Mouse (Mus musculus) E14TG2a.4 (cell line): ENCODE measurements at regions not wholly inside any gene's neighbourhood (a gene's known extent, or its start where the extent isn't known, plus 50 kb on each side); places are given as distances from the start of the nearest gene placed in this dataset.
A peak's percentile ranks its signal among the peaks of the same experiment; 100 is the strongest.

Source experiments
- H3K27me3 ChIP-seq: 2 replicates; pipeline ENCODE4 v1.6.1; 2014; ENCODE audit warnings: low read length, control low read depth; ENCODE audit not compliant: insufficient read depth
- H3K36me3 ChIP-seq: 2 replicates; pipeline ENCODE4 v1.6.1; 2014; ENCODE audit warnings: low read length, control low read depth; ENCODE audit not compliant: insufficient read depth
- H3K4me1 ChIP-seq: replicated peaks from 2 replicates; pipeline ENCODE4 v1.6.1; 2014; ENCODE audit warnings: low read depth, low read length, control low read depth
- H3K4me3 ChIP-seq: replicated peaks from 2 replicates; pipeline ENCODE4 v1.5.1; 2014; ENCODE audit warnings: mild to moderate bottlenecking, low read length
- H3K9me3 ChIP-seq: 2 replicates; pipeline ENCODE4 v1.6.1; 2014; ENCODE audit warnings: low read length, control low read depth
- CTCF ChIP-seq: conservative IDR thresholded peaks from 2 replicates; pipeline ENCODE4 v1.5.1; 2014; ENCODE audit warnings: low read length
- NANOG ChIP-seq: IDR thresholded peaks from 2 replicates; pipeline ENCODE4 v1.6.1; 2014; ENCODE audit warnings: borderline replicate concordance, low read length, mixed read lengths
- POU5F1 ChIP-seq: IDR thresholded peaks from 2 replicates; pipeline ENCODE4 v1.6.1; 2014; ENCODE audit warnings: low read length, borderline replicate concordance

DNA sequence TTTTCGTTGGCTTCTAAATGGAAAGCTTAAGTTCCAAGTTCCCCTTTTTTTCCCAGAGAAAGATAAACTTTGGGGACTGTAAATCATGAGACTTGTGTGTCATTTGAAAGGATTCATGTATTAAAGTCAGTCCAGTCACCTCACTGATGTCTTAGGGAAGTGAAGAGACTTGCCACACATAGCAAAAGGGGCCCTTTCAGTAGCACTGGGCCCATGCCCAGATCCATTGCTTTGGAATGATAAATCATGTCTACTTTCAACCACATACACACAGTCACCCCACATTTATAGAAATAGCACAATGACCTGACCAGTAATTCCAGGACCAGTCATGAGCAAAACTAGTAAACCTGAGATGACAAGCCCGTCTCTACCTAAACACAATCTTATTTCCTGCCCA is 133.2 kb upstream of the Clint1 start:
- no peaks in the 10 kb centered on the region for H3K36me3 ChIP-seq
- H3K4me3 ChIP-seq, result no peak overlapping the region
- TF ChIP-seq POU5F1, result no peak
- TF ChIP-seq NANOG, result no peak
- TF ChIP-seq CTCF, result no peak
- H3K9me3 ChIP-seq, result no peaks in the 10 kb centered on the region
- no peaks in the 10 kb centered on the region for H3K4me1 ChIP-seq
- no peaks in the 10 kb centered on the region for H3K27me3 ChIP-seq

DNA sequence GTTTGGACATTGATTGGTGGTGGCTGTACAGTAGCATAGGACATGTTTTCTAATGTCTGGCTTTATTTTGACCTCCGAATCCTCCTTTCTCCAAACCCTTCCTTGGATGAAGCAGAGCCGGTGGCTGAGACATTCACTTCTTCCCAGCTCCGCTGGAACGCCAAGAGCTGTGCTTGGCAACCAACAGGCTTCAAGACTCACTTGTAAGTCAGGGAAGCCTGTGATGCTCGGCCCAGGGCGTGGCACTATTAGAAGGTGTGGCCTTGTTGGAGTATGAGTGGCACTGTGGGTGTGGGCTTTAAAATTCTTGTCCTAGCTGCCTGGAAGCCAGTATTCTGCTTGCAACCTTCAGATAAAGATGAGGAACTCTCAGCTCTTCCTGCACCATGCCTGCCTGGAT is 132.0 kb upstream of the Clint1 start:
- Histone ChIP-seq H3K4me3 (no peak overlapping the region), H3K36me3 (no peaks in the 10 kb centered on the region), H3K4me1 (no peaks in the 10 kb centered on the region), H3K9me3 (no peaks in the 10 kb centered on the region), H3K27me3 (no peaks in the 10 kb centered on the region)
- TF ChIP-seq CTCF (no peak), POU5F1 (no peak), NANOG (no peak)

DNA sequence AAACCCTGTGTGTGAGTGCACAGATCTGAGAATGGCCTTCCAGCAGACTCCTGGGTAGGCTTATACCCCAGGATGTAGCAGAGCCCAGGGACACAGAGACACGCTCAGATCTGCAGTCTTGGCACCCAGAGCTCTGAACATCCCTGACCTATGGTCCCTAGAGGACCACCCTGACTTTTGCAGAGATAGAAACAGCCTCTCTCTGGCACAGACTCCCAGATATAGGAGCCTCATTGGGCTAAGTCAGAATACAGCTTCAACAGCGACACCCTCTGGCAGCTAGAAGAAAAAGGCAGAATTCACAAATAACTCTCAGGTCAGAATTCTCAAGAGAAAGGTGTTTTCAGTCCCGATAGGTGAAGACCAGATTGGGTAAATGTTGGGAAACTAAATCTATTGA is 115.3 kb upstream of the Clint1 start:
- TF ChIP-seq POU5F1, result no peak
- TF ChIP-seq NANOG, result no peak
- peak; percentile 28 for TF ChIP-seq CTCF
- H3K36me3 ChIP-seq, result no peaks in the 10 kb centered on the region
- H3K4me3 ChIP-seq, result no peak overlapping the region
- no peaks in the 10 kb centered on the region for H3K4me1 ChIP-seq
- H3K27me3 ChIP-seq, result no peaks in the 10 kb centered on the region
- H3K9me3 ChIP-seq, result peaks cover 30% of the 10 kb centered on the region

DNA sequence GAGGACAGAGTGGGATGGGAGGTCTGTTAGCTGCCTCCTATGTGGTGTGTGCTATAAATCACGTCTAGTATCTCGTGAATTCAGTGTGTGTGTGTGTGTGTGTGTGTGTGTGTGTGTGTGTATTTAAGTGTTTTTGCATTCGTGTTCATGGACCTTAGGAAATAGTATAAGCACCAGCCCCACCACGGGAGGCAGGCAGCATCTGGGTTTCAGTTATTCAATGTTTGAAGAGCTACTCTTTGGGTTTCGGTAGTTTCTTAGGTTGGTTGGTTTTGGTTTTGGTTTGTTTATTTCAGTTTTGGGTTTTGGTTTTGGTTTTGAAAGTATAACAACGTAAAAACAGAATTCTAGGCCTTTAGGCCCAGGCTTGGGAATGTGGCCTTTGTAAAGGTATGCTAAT is 113.5 kb upstream of the Clint1 start:
- H3K4me3 ChIP-seq, result no peak overlapping the region
- H3K9me3 ChIP-seq, result peaks cover 30% of the 10 kb centered on the region
- H3K36me3 ChIP-seq, result no peaks in the 10 kb centered on the region
- no peaks in the 10 kb centered on the region for H3K27me3 ChIP-seq
- no peaks in the 10 kb centered on the region for H3K4me1 ChIP-seq
- TF ChIP-seq CTCF (no peak), POU5F1 (no peak), NANOG (no peak)

DNA sequence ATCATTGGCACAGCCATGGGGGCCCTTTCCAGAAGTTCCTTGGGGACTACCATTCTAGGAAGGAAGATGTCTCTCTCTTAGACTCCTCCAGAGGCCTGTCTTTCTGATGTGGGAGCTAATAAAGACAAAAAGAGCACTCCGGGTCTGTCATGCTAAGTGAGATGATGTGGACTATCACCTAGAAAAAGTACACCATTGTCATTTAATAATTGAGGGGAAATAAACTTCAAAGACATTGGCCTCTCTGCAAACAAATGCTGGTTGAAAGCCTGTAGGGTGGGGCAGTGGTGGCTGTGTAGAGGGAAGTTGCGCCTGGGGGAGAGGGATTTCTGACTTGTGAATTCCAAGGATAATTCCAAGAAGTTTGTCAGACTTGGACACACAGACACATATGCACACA is 105.9 kb upstream of the Clint1 start:
- Histone ChIP-seq H3K4me3 (no peak overlapping the region), H3K27me3 (no peaks in the 10 kb centered on the region), H3K4me1 (peaks cover 12% of the 10 kb centered on the region), H3K36me3 (no peaks in the 10 kb centered on the region), H3K9me3 (peaks cover 11% of the 10 kb centered on the region)
- peak; percentile 92 for TF ChIP-seq NANOG
- TF ChIP-seq CTCF, result no peak
- TF ChIP-seq POU5F1, result no peak

DNA sequence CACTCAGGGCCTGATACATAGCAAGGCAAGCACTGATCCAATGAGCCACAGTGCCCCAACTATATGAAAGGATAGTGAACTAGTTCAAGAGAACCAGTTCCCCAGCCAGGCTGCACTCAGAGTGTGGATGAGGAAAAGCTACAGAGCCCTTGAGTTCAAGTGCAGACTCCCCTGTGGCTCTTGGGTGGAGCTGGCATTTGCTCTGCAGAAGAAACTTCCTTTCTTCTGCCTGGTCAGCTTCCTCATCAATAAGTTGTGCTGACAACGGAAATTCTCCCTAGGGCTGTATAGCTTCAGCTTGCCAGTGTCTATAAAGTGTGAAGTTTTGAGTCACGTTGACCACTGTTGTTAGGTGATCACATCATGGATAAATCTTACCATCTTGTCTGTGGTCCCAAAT is 101.6 kb upstream of the Clint1 start:
- Histone ChIP-seq H3K4me1 (peaks cover 16% of the 10 kb centered on the region), H3K36me3 (no peaks in the 10 kb centered on the region), H3K9me3 (peaks cover under 1% of the 10 kb centered on the region; the same call in 1 of the 2 replicates), H3K27me3 (no peaks in the 10 kb centered on the region), H3K4me3 (no peak overlapping the region)
- TF ChIP-seq NANOG (no peak), CTCF (no peak), POU5F1 (no peak)

DNA sequence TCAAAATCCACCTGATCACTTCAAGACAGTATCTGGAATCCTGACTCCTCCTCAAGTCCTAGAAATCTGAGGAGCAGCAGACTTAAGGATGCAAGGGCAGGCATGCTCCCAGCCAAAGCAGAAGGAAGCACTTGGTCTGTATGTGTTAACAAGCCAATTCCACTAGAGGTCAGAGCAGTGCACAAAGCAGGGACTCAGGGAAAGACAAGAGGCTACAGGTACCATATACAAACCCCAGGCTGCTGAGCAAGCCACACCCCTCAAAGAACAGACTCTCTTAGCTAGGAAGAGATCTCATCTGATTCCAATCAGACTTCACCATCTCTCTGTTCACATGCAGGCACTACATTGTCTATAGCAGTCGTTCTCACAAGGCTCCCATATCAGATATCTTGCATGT is 99.6 kb upstream of the Clint1 start:
- Histone ChIP-seq H3K36me3 (no peaks in the 10 kb centered on the region), H3K4me1 (peaks cover 8% of the 10 kb centered on the region), H3K9me3 (no peaks in the 10 kb centered on the region), H3K27me3 (no peaks in the 10 kb centered on the region), H3K4me3 (no peak overlapping the region)
- TF ChIP-seq NANOG (no peak), CTCF (peak; percentile 51), POU5F1 (no peak)

DNA sequence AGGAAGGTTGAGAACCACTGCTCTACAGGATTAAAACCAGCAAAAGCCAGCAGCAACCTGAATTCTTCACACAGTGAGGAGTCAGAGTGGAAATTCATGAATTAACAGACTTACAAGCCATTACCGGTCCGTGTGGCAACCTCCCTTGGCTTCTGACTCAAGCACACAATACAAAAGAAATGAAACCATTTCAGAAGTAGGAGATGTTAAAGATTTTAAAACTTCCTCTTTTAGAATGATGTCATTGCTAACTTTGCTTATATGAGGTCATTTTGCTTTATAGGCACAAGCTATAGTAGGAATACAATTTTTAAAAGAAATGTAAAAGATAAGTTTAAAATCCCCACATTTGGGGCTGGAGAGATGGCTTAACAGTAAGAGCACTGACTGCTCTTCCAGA is 99.1 kb upstream of the Clint1 start:
- Histone ChIP-seq H3K27me3 (no peaks in the 10 kb centered on the region), H3K4me1 (peaks cover 8% of the 10 kb centered on the region), H3K36me3 (no peaks in the 10 kb centered on the region), H3K9me3 (no peaks in the 10 kb centered on the region), H3K4me3 (no peak overlapping the region)
- TF ChIP-seq POU5F1, result no peak
- TF ChIP-seq NANOG, result no peak
- TF ChIP-seq CTCF, result no peak

DNA sequence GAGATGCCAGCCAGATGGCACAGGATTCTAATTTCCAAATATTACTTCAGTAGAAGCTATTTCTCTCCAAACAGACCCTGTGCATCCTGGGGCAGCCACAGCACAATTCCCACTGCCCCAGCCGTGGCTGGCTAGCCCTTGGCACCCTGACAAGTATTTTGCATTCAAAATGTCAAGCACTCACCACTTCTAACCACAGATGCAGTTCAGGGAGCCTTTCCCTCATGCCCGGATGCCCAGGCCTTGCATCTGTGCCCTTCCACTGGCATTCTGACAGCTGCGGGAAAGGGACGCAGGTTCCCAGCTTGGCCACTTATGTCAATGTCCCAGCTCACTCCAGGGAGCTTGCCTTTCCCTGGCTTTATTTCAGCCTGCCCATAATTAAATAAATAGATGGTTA is 84.8 kb upstream of the Clint1 start:
- no peaks in the 10 kb centered on the region for H3K27me3 ChIP-seq
- H3K36me3 ChIP-seq, result no peaks in the 10 kb centered on the region
- no peak for TF ChIP-seq POU5F1
- peaks cover 37% of the 10 kb centered on the region for H3K9me3 ChIP-seq
- no peaks in the 10 kb centered on the region for H3K4me1 ChIP-seq
- H3K4me3 ChIP-seq, result no peak overlapping the region

DNA sequence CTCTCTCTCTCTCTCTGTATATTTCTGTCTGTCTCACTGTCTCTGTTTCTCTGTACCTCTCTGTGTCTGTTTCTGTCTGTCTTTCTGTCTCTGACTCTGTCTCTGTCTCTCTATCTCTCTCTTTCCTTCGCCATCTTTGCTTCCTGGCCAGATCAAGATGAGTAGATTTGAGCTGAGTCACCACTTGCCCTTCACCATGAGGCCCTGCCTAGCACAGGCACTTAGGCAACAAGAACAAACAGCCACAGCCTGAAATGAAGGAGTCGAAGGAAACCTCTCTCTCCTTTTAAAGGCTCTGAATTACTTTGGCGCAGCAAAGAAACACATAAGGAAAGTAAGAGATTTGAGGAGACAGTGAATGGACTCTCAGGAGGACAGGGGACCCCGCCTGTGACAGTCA is 69.4 kb upstream of the Clint1 start:
- no peaks in the 10 kb centered on the region for H3K4me1 ChIP-seq
- no peaks in the 10 kb centered on the region for H3K36me3 ChIP-seq
- no peaks in the 10 kb centered on the region for H3K9me3 ChIP-seq
- no peak overlapping the region for H3K4me3 ChIP-seq
- TF ChIP-seq POU5F1, result no peak
- TF ChIP-seq CTCF, result no peak
- no peak for TF ChIP-seq NANOG
- H3K27me3 ChIP-seq, result no peaks in the 10 kb centered on the region
